Mouse (Mus musculus): ENCODE results near the gene Ndufaf8. TPM values are rescaled to one million over a fixed set of nuclear protein-coding genes. Genes with fewer than 3 reads are reported as not detected.
A peak's percentile ranks its signal among the peaks of the same experiment; 100 is the strongest.

Gene Ndufaf8
- polyA plus RNA-seq, 1 experiment from 2014 or later: 97.7 TPM

GRCm38 (mm10) chr11:120120642-120121420 is 22.1 kb downstream of the Ndufaf8 start:
- peaks cover 74% of the 10 kb centered on the region for H3K36me3 ChIP-seq (replicated peaks)
- peak; percentile 40 for DNase-seq (ENCODE audit: extremely low spot score, low spot score)
- H3K27ac ChIP-seq: 0 out of 2 replicates have a peak overlapping the region, but pooled peaks have one; percentile 7
- no peaks in the 10 kb centered on the region for H3K27me3 ChIP-seq (ENCODE audit: poor library complexity, severe bottlenecking)
- no peaks in the 10 kb centered on the region for H3K9me3 ChIP-seq
- no peaks in the 10 kb centered on the region for H3K4me1 ChIP-seq
- 83% methylated on average over 17 of the region's 17 CpGs for WGBS
- H3K4me3 ChIP-seq: no peak overlapping the region

GRCm38 (mm10) chr11:120122126-120122525 is 23.4 kb downstream of the Ndufaf8 start:
- Histone ChIP-seq H3K27ac (no peak overlapping the region), H3K36me3 (replicated peaks) (peaks cover 73% of the 10 kb centered on the region), H3K27me3 (ENCODE audit: poor library complexity, severe bottlenecking) (no peaks in the 10 kb centered on the region)

GRCm38 (mm10) chr11:120126845-120127244 is 28.1 kb downstream of the Ndufaf8 start:
- peaks cover 88% of the 10 kb centered on the region for H3K36me3 ChIP-seq (replicated peaks)
- H3K4me3 ChIP-seq: no peak overlapping the region
- DNase-seq (ENCODE audit: extremely low spot score, low spot score): no peak
- no peaks in the 10 kb centered on the region for H3K4me1 ChIP-seq
- 84% methylated on average over 2 of the region's 2 CpGs for WGBS
- no peaks in the 10 kb centered on the region for H3K9me3 ChIP-seq
- no peaks in the 10 kb centered on the region for H3K27me3 ChIP-seq (ENCODE audit: poor library complexity, severe bottlenecking)
- H3K27ac ChIP-seq: no peak overlapping the region

More at GRCm38 (mm10) chr11:120122126-120122525, 23.4 kb downstream of the Ndufaf8 start:
- WGBS: 91% methylated on average over 12 of the region's 12 CpGs
- H3K9me3 ChIP-seq: no peaks in the 10 kb centered on the region
- no peak for DNase-seq (ENCODE audit: extremely low spot score, low spot score)
- H3K4me1 ChIP-seq: no peaks in the 10 kb centered on the region
- no peak overlapping the region for H3K4me3 ChIP-seq

- peaks cover 94% of the 10 kb centered on the region for H3K36me3 ChIP-seq (replicated peaks)
Observed at GRCm38 (mm10) chr11:120129281-120129680, 30.6 kb downstream of the Ndufaf8 start.

GRCm38 (mm10) chr11:120134148-120134547 is 35.4 kb downstream of the Ndufaf8 start:
- no peak overlapping the region for H3K27ac ChIP-seq
- no peaks in the 10 kb centered on the region for H3K27me3 ChIP-seq (ENCODE audit: poor library complexity, severe bottlenecking)
- peaks cover 94% of the 10 kb centered on the region for H3K36me3 ChIP-seq (replicated peaks)
- H3K4me1 ChIP-seq: peaks cover 30% of the 10 kb centered on the region
- H3K4me3 ChIP-seq: no peak overlapping the region
- DNase-seq (ENCODE audit: extremely low spot score, low spot score): no peak
- WGBS: 95% methylated on average over 5 of the region's 5 CpGs
- no peaks in the 10 kb centered on the region for H3K9me3 ChIP-seq

More at GRCm38 (mm10) chr11:120129281-120129680, 30.6 kb downstream of the Ndufaf8 start:
- Histone ChIP-seq H3K9me3 (no peaks in the 10 kb centered on the region), H3K4me3 (no peak overlapping the region), H3K27me3 (ENCODE audit: poor library complexity, severe bottlenecking) (no peaks in the 10 kb centered on the region), H3K4me1 (no peaks in the 10 kb centered on the region), H3K27ac (no peak overlapping the region)
- WGBS: 89% methylated on average over 7 of the region's 7 CpGs
- DNase-seq (ENCODE audit: extremely low spot score, low spot score): no peak

- no peaks in the 10 kb centered on the region for H3K9me3 ChIP-seq
- H3K36me3 ChIP-seq (replicated peaks): peaks cover 94% of the 10 kb centered on the region
- no peak overlapping the region for H3K4me3 ChIP-seq
- H3K27me3 ChIP-seq (ENCODE audit: poor library complexity, severe bottlenecking): no peaks in the 10 kb centered on the region
- H3K27ac ChIP-seq: no peak overlapping the region
- peaks cover 31% of the 10 kb centered on the region for H3K4me1 ChIP-seq
- DNase-seq (ENCODE audit: extremely low spot score, low spot score): no peak
- 94% methylated on average over 9 of the region's 9 CpGs for WGBS
Observed at GRCm38 (mm10) chr11:120134847-120135530, 36.3 kb downstream of the Ndufaf8 start.

GRCm38 (mm10) chr11:120136195-120136594 is 37.5 kb downstream of the Ndufaf8 start:
- H3K27me3 ChIP-seq (ENCODE audit: poor library complexity, severe bottlenecking): no peaks in the 10 kb centered on the region
- H3K4me1 ChIP-seq: peaks cover 34% of the 10 kb centered on the region
- WGBS: 90% methylated on average over 8 of the region's 8 CpGs
- peak overlapping the region; percentile 17; the same call in 1 of the 2 replicates for H3K27ac ChIP-seq
- peaks cover 88% of the 10 kb centered on the region for H3K36me3 ChIP-seq (replicated peaks)
- DNase-seq (ENCODE audit: extremely low spot score, low spot score): no peak
- no peaks in the 10 kb centered on the region for H3K9me3 ChIP-seq
- H3K4me3 ChIP-seq: no peak overlapping the region

GRCm38 (mm10) chr11:120136796-120137624 is 38.3 kb downstream of the Ndufaf8 start:
- Histone ChIP-seq H3K36me3 (replicated peaks) (peaks cover 82% of the 10 kb centered on the region), H3K4me1 (peaks cover 34% of the 10 kb centered on the region), H3K27me3 (ENCODE audit: poor library complexity, severe bottlenecking) (no peaks in the 10 kb centered on the region), H3K9me3 (no peaks in the 10 kb centered on the region), H3K27ac (peak overlapping the region; percentile 17), H3K4me3 (no peak overlapping the region)
- DNase-seq (ENCODE audit: extremely low spot score, low spot score): no peak
- 89% methylated on average over 23 of the region's 23 CpGs for WGBS

- no peak for DNase-seq (ENCODE audit: extremely low spot score, low spot score)
- WGBS: 50% methylated on average over 5 of the region's 5 CpGs
- H3K36me3 ChIP-seq (replicated peaks): peaks cover 76% of the 10 kb centered on the region
- no peak overlapping the region for H3K4me3 ChIP-seq
- H3K27ac ChIP-seq: no peak overlapping the region
- no peaks in the 10 kb centered on the region for H3K27me3 ChIP-seq (ENCODE audit: poor library complexity, severe bottlenecking)
- no peaks in the 10 kb centered on the region for H3K9me3 ChIP-seq
- peaks cover 34% of the 10 kb centered on the region for H3K4me1 ChIP-seq
Observed at GRCm38 (mm10) chr11:120137625-120138004, 38.9 kb downstream of the Ndufaf8 start.

GRCm38 (mm10) chr11:120139309-120139731 is 40.6 kb downstream of the Ndufaf8 start:
- H3K27me3 ChIP-seq (ENCODE audit: poor library complexity, severe bottlenecking): no peaks in the 10 kb centered on the region
- peaks cover 70% of the 10 kb centered on the region for H3K36me3 ChIP-seq (replicated peaks)
- peaks cover 42% of the 10 kb centered on the region for H3K4me1 ChIP-seq
- no peak overlapping the region for H3K4me3 ChIP-seq
- no peaks in the 10 kb centered on the region for H3K9me3 ChIP-seq
- DNase-seq (ENCODE audit: extremely low spot score, low spot score): no peak
- WGBS: 96% methylated on average over 10 of the region's 10 CpGs
- no peak overlapping the region for H3K27ac ChIP-seq

- Histone ChIP-seq H3K36me3 (replicated peaks) (peaks cover 66% of the 10 kb centered on the region), H3K9me3 (no peaks in the 10 kb centered on the region), H3K27me3 (ENCODE audit: poor library complexity, severe bottlenecking) (no peaks in the 10 kb centered on the region), H3K4me3 (no peak overlapping the region), H3K4me1 (peaks cover 45% of the 10 kb centered on the region), H3K27ac (no peak overlapping the region)
- DNase-seq (ENCODE audit: extremely low spot score, low spot score): no peak
- 77% methylated on average over 6 of the region's 6 CpGs for WGBS
Observed at GRCm38 (mm10) chr11:120140255-120140654, 41.5 kb downstream of the Ndufaf8 start.

- Histone ChIP-seq H3K4me3 (no peak overlapping the region), H3K4me1 (peaks cover 29% of the 10 kb centered on the region), H3K36me3 (replicated peaks) (peaks cover 63% of the 10 kb centered on the region), H3K9me3 (no peaks in the 10 kb centered on the region), H3K27ac (peak overlapping the region; percentile 57; the same call in 1 of the 2 replicates), H3K27me3 (ENCODE audit: poor library complexity, severe bottlenecking) (no peaks in the 10 kb centered on the region)
- no peak for DNase-seq (ENCODE audit: extremely low spot score, low spot score)
- 90% methylated on average over 3 of the region's 3 CpGs for WGBS
Observed at GRCm38 (mm10) chr11:120142601-120143051, 43.9 kb downstream of the Ndufaf8 start.
